Mouse (Mus musculus): ENCODE results near the gene Zfp958. TPM values are rescaled to one million over a fixed set of nuclear protein-coding genes. Genes with fewer than 3 reads are reported as not detected.

The Zfp958 gene
- polyA plus RNA-seq, 1 experiment from 2014 or later, result 17.9 TPM

GRCm38 (mm10) chr8:4678908-4679545 lies 66.1 kb downstream of the Zfp958 start:
- H3K27ac ChIP-seq (ENCODE audit: low read depth, low read length), result peak overlapping the region; percentile 97
- H3K4me2 ChIP-seq (ENCODE audit: low read length), result peak overlapping the region; percentile 62
- H3K4me1 ChIP-seq (ENCODE audit: control insufficient read depth, insufficient read depth, low read depth, low read length), result peaks cover 5% of the 10 kb centered on the region
- H3K9me3 ChIP-seq (ENCODE audit: control insufficient read depth, low read length), result no peaks in the 10 kb centered on the region; the same call in 1 of the 2 replicates
- ATAC-seq, result no peak
- WGBS, result 76% methylated on average over 8 of the region's 8 CpGs
- H3K36me3 ChIP-seq (ENCODE audit: control insufficient read depth, insufficient read depth, low read length), result no peaks in the 10 kb centered on the region
- H3K27me3 ChIP-seq (replicated peaks; ENCODE audit: control insufficient read depth, insufficient read depth, low read length), result no peaks in the 10 kb centered on the region
- H3K9ac ChIP-seq (ENCODE audit: low read depth, low read length), result no peak overlapping the region
- peak overlapping the region; percentile 79 for H3K4me3 ChIP-seq (ENCODE audit: low read length)

DNA sequence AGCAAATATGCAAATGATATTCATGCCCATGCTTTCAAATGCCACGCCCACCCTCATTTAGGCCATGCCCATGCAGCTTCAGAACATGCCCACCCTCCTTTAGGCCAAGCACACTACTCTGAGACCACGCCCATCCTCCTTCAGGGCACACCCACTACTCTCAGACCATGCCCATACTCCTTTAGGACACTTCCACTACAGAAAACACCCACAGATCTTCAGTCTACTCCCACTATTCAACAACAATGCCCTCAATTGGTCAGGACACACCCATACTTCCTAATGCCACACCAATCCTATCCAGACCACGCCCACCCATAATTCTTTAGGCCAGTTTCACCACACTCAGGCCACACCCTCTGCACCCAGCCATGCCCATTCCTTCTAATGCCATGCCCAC lies 66.8 kb downstream of the Zfp958 start:
- 98% methylated on average over 3 of the region's 3 CpGs for WGBS
- Histone ChIP-seq H3K4me3 (ENCODE audit: low read length) (no peak overlapping the region), H3K9ac (ENCODE audit: low read depth, low read length) (no peak overlapping the region), H3K36me3 (ENCODE audit: control insufficient read depth, insufficient read depth, low read length) (no peaks in the 10 kb centered on the region), H3K4me1 (ENCODE audit: control insufficient read depth, insufficient read depth, low read depth, low read length) (peaks cover 5% of the 10 kb centered on the region), H3K9me3 (ENCODE audit: control insufficient read depth, low read length) (no peaks in the 10 kb centered on the region; the same call in 1 of the 2 replicates), H3K27ac (ENCODE audit: low read depth, low read length) (no peak overlapping the region), H3K27me3 (replicated peaks; ENCODE audit: control insufficient read depth, insufficient read depth, low read length) (no peaks in the 10 kb centered on the region), H3K4me2 (ENCODE audit: low read length) (no peak overlapping the region)
- ATAC-seq, result no peak

Other genes with a start within 250 kb of the Zfp958 start
- gene Cers4, start 120.1 kb upstream of the Zfp958 start, polyA plus RNA-seq (2015; fragmentation: Nextera tagmentation; extraction: Ambion mirVana), result 55.7 TPM in 2 replicates
- gene Shcbp1, start 166.4 kb downstream of the Zfp958 start, polyA plus RNA-seq (2015; fragmentation: Nextera tagmentation; extraction: Ambion mirVana), result 11.2 and 12.3 TPM in 2 replicates

Data from hindbrain, embryonic 16.5 days (tissue).